Mouse (Mus musculus) adrenal gland, postnatal 4 days (tissue): Measurements from ENCODE around the gene Psd. TPM values are rescaled to one million over a fixed set of nuclear protein-coding genes. Genes with fewer than 3 reads are reported as not detected.

Experiments
- DNase-seq, 2 experiments: peaks; one replicate each; pipeline ENCODE4 v3.0.0; 2021 to 2022; ENCODE audit warnings: low spot score in 2 of 2, mixed read lengths in 2 of 2
- microRNA-seq: library from miRNA; unstranded; fragments of <30 nt; microRNA quantifications from one replicate; pipeline ENCODE4 v1.2.0, GENCODE M21; 2021
- total RNA-seq, 2 experiments: library from RNA; stranded (reverse); gene quantifications; 2 replicates each; pipeline ENCODE4 v1.2.3; 2021

The Psd gene
- total RNA-seq, 2 experiments from 2014 or later = 19.0 to 22.6 TPM

GRCm38 (mm10) chr19:46275307-46275706, 51.6 kb downstream of the Psd start:
- no peak for DNase-seq

- DNase-seq = no peak
These were observed 62.2 kb downstream of the Psd start for GRCm38 (mm10) chr19:46264762-46265161.

Small RNAs within 50 kb of the gene (microRNA-seq; reads per million reads assigned to microRNA genes)
- 0.79 reads per million for gene Mir146b

Other genes with a start within 250 kb of the Psd start
- under 1 TPM; 0.31 to 0.93 TPM for gene Elovl3, start 195.3 kb downstream of the Psd start, total RNA-seq
- 1 to 10 TPM in 1 of 2 experiments, under 1 TPM in 1; 0.56 to 2.0 TPM for gene Pitx3, start 178.8 kb downstream of the Psd start, total RNA-seq
- 10 to 100 TPM; 64.2 to 77.1 TPM for gene Gbf1, start 174.6 kb downstream of the Psd start, total RNA-seq
- gene Nfkb2, start 22.8 kb downstream of the Psd start, total RNA-seq = 10 to 100 TPM; 22.0 to 24.3 TPM
- gene Fbxl15, start 1.0 kb upstream of the Psd start, total RNA-seq = 10 to 100 TPM in 1 of 2 experiments, 1 to 10 TPM in 1; 9.6 to 10.4 TPM
- 100 to 1,000 TPM; 106 to 112 TPM for gene Cuedc2, start 11.5 kb upstream of the Psd start, total RNA-seq
- gene Mfsd13a, start 14.0 kb upstream of the Psd start, total RNA-seq = 1 to 10 TPM; 4.8 to 5.7 TPM
- gene 2310034G01Rik, start 23.1 kb upstream of the Psd start, total RNA-seq = 1 to 10 TPM in 1 of 2 experiments, under 1 TPM in 1; 0.73 to 1.6 TPM
- 100 to 1,000 TPM in 1 of 2 experiments, 10 to 100 TPM in 1; 95.3 to 110 TPM for gene Actr1a, start 68.6 kb upstream of the Psd start, total RNA-seq
- gene Sufu, start 69.7 kb upstream of the Psd start, total RNA-seq = 10 to 100 TPM; 30.5 to 34.6 TPM
- gene Trim8, start 174.5 kb upstream of the Psd start, total RNA-seq = 10 to 100 TPM; 60.5 to 70.3 TPM
- 10 to 100 TPM; 47.2 to 54.9 TPM for gene Arl3, start 246.0 kb upstream of the Psd start, total RNA-seq
- 10 to 100 TPM; 13.1 to 18.4 TPM for gene Sfxn2, start 246.2 kb upstream of the Psd start, total RNA-seq